Mouse (Mus musculus): ENCODE results near the gene Bcl6b.

Bcl6b gene

GRCm38 (mm10) chr11:70212423-70212822, 17.2 kb downstream of the Bcl6b start, which contains the start of gene Slc16a11:
Gene Slc16a11 (plus strand): TSS chr11:70212752.
- DNase-seq, result peak; percentile 59 to 69

- DNase-seq, result peak; percentile 58 to 78
Observed at GRCm38 (mm10) chr11:70211972-70212371, 17.6 kb downstream of the Bcl6b start.

GRCm38 (mm10) chr11:70210681-70211080, 18.9 kb downstream of the Bcl6b start:
- DNase-seq, result peak in 1 of 2 experiments; percentile 21

- peak; percentile 19 to 27 for DNase-seq
Observed at GRCm38 (mm10) chr11:70208778-70209388, 20.7 kb downstream of the Bcl6b start.

- no peak for DNase-seq
Observed at GRCm38 (mm10) chr11:70207283-70207682, 22.3 kb downstream of the Bcl6b start.

GRCm38 (mm10) chr11:70206801-70207200, 22.8 kb downstream of the Bcl6b start:
- DNase-seq, result no peak

- DNase-seq, result peak; percentile 84 to 88
Observed at GRCm38 (mm10) chr11:70201691-70202090, 27.9 kb downstream of the Bcl6b start.

GRCm38 (mm10) chr11:70200036-70200608, 29.5 kb downstream of the Bcl6b start:
- DNase-seq, result peak; percentile 60 to 75

GRCm38 (mm10) chr11:70199107-70199506, 30.5 kb downstream of the Bcl6b start:
- DNase-seq, result peak; percentile 14 to 52

- peak; percentile 53 to 65 for DNase-seq
Observed at GRCm38 (mm10) chr11:70198332-70198731, 31.3 kb downstream of the Bcl6b start.

- DNase-seq, result peak in 1 of 2 experiments; percentile 36
Observed at GRCm38 (mm10) chr11:70193354-70194285, 36.0 kb downstream of the Bcl6b start.

GRCm38 (mm10) chr11:70192157-70192556, 37.4 kb downstream of the Bcl6b start:
- DNase-seq, result no peak

- no peak for DNase-seq
Observed at GRCm38 (mm10) chr11:70191188-70191587, 38.4 kb downstream of the Bcl6b start.

- DNase-seq, result no peak
Observed at GRCm38 (mm10) chr11:70189319-70190134, 40.1 kb downstream of the Bcl6b start.

GRCm38 (mm10) chr11:70185120-70185519, 44.5 kb downstream of the Bcl6b start:
- no peak for DNase-seq

GRCm38 (mm10) chr11:70180496-70180895, 49.1 kb downstream of the Bcl6b start:
- DNase-seq, result no peak

GRCm38 (mm10) chr11:70179401-70179800, 50.2 kb downstream of the Bcl6b start:
- no peak for DNase-seq

- DNase-seq, result no peak
Observed at GRCm38 (mm10) chr11:70178756-70179155, 50.8 kb downstream of the Bcl6b start.

- no peak for DNase-seq
Observed at GRCm38 (mm10) chr11:70178311-70178710, 51.3 kb downstream of the Bcl6b start.

GRCm38 (mm10) chr11:70177647-70178046, 52.0 kb downstream of the Bcl6b start:
- DNase-seq, result no peak

GRCm38 (mm10) chr11:70174491-70174890, 55.1 kb downstream of the Bcl6b start:
- no peak for DNase-seq
